Mouse (Mus musculus): ENCODE results near the gene Tlr4. TPM values are rescaled to one million over a fixed set of nuclear protein-coding genes. Genes with fewer than 3 reads are reported as not detected.

The Tlr4 gene
- total RNA-seq, 2 experiments from 2014 or later: 7.2 to 9.5 TPM

GRCm38 (mm10) chr4:66894547-66894946 is 67.2 kb downstream of the Tlr4 start:
- DNase-seq (ENCODE audit: low spot score in 2 of 2): no peak

- DNase-seq (ENCODE audit: low spot score in 2 of 2): no peak
These were observed 67.6 kb downstream of the Tlr4 start for GRCm38 (mm10) chr4:66894981-66895380.

GRCm38 (mm10) chr4:66900126-66900525 is 72.7 kb downstream of the Tlr4 start:
- no peak for DNase-seq (ENCODE audit: low spot score in 2 of 2)

- DNase-seq (ENCODE audit: low spot score in 2 of 2): no peak
These were observed 74.1 kb downstream of the Tlr4 start for GRCm38 (mm10) chr4:66901498-66901897.

GRCm38 (mm10) chr4:66908376-66908775 is 81.0 kb downstream of the Tlr4 start:
- no peak for DNase-seq (ENCODE audit: low spot score in 2 of 2)

GRCm38 (mm10) chr4:66919630-66920372 is 92.4 kb downstream of the Tlr4 start:
- no peak for DNase-seq (ENCODE audit: low spot score in 2 of 2)

- DNase-seq (ENCODE audit: low spot score in 2 of 2): peak; percentile 41 to 42
These were observed 96.4 kb downstream of the Tlr4 start for GRCm38 (mm10) chr4:66923616-66924276.

- no peak for DNase-seq (ENCODE audit: low spot score in 2 of 2)
These were observed 98.7 kb downstream of the Tlr4 start for GRCm38 (mm10) chr4:66926066-66926465.

GRCm38 (mm10) chr4:66927537-66928088 is 100.2 kb downstream of the Tlr4 start:
- DNase-seq (ENCODE audit: low spot score in 2 of 2): no peak

GRCm38 (mm10) chr4:66938489-66939061 is 111.2 kb downstream of the Tlr4 start:
- DNase-seq (ENCODE audit: low spot score in 2 of 2): no peak

- no peak for DNase-seq (ENCODE audit: low spot score in 2 of 2)
These were observed 114.5 kb downstream of the Tlr4 start for GRCm38 (mm10) chr4:66941894-66942293.

- no peak for DNase-seq (ENCODE audit: low spot score in 2 of 2)
These were observed 116.3 kb downstream of the Tlr4 start for GRCm38 (mm10) chr4:66943699-66944098.

GRCm38 (mm10) chr4:66947657-66948056 is 120.3 kb downstream of the Tlr4 start:
- no peak for DNase-seq (ENCODE audit: low spot score in 2 of 2)

GRCm38 (mm10) chr4:66974918-66975317 is 147.5 kb downstream of the Tlr4 start:
- DNase-seq (ENCODE audit: low spot score in 2 of 2): no peak

Measured in adrenal gland, adult 18-20 months (tissue).